Comparison of ENCODE assay signal across 9 mouse cellular contexts in genomic region chr1:91209343-91209742, GRCm38 (mm10). TPM values are rescaled to one million over a fixed set of nuclear protein-coding genes. Genes with fewer than 3 reads are reported as not detected.
DNase-seq lines count a peak whose midpoint lies in the region; ATAC-seq and TF ChIP-seq lines count a peak whose summit lies in the region.
"Had no signal": no experiment of that assay in that cellular context is flagged by ENCODE, and none has a peak within 500 bp of the region (broad histone marks: within the 10 kb centered on the region; RNA-seq: fewer than 3 reads in every experiment).

No protein-coding gene starts in this region.

- no peak for DNase-seq in limb, embryonic 10.5 days (ENCODE audit: low spot score)
- no peak for DNase-seq in spleen, postnatal 10 days (ENCODE audit: low spot score in 2 of 2)

- H3K27me3 ChIP-seq in limb, embryonic 13.5 days = no peaks in the 10 kb centered on the region
- H3K27me3 ChIP-seq in limb, embryonic 10.5 days (ENCODE audit: low read depth, poor library complexity, severe bottlenecking) = no peaks in the 10 kb centered on the region
- H3K27me3 ChIP-seq in embryonic facial prominence, embryonic 15.5 days = no peaks in the 10 kb centered on the region
- no peaks in the 10 kb centered on the region for H3K27me3 ChIP-seq in heart, embryonic 14.5 days (ENCODE audit: control insufficient read depth, insufficient read depth, low read length)
- H3K27me3 ChIP-seq in liver, embryonic 12.5 days (replicated peaks) = no peaks in the 10 kb centered on the region

- H3K9me3 ChIP-seq in limb, embryonic 13.5 days = no peaks in the 10 kb centered on the region
- H3K9me3 ChIP-seq in limb, embryonic 10.5 days (replicated peaks) = no peaks in the 10 kb centered on the region
- no peaks in the 10 kb centered on the region for H3K9me3 ChIP-seq in embryonic facial prominence, embryonic 15.5 days (replicated peaks)
- H3K9me3 ChIP-seq in heart, embryonic 14.5 days (ENCODE audit: control insufficient read depth, low read length) = no peaks in the 10 kb centered on the region
- no peaks in the 10 kb centered on the region for H3K9me3 ChIP-seq in liver, embryonic 12.5 days (replicated peaks)

- no peak overlapping the region for H3K9ac ChIP-seq in limb, embryonic 13.5 days
- no peak overlapping the region for H3K9ac ChIP-seq in embryonic facial prominence, embryonic 15.5 days
- H3K9ac ChIP-seq in heart, embryonic 14.5 days (ENCODE audit: low read length) = peak overlapping the region; percentile 60
- no peak overlapping the region for H3K9ac ChIP-seq in liver, embryonic 12.5 days

- no peak overlapping the region for H3K4me3 ChIP-seq in limb, embryonic 13.5 days
- no peak overlapping the region for H3K4me3 ChIP-seq in limb, embryonic 10.5 days
- H3K4me3 ChIP-seq in embryonic facial prominence, embryonic 15.5 days (replicated peaks) = no peak overlapping the region
- no peak overlapping the region for H3K4me3 ChIP-seq in heart, embryonic 14.5 days (ENCODE audit: control insufficient read depth in 1 of 2, insufficient read depth in 1 of 2, low read depth in 1 of 2, low read length in 2 of 2)
- H3K4me3 ChIP-seq in olfactory bulb, adult 2 months (ENCODE audit: insufficient read depth, low read depth, low read length) = no peak overlapping the region
- H3K4me3 ChIP-seq in liver, embryonic 12.5 days = no peak overlapping the region

- no peak for TF ChIP-seq POLR2A in olfactory bulb, adult 2 months (IDR thresholded peaks at IDR 0.05; ENCODE audit: insufficient read depth, low read depth, low read length)

- no peak overlapping the region for H3K4me2 ChIP-seq in limb, embryonic 13.5 days (replicated peaks)
- H3K4me2 ChIP-seq in embryonic facial prominence, embryonic 15.5 days (replicated peaks) = peak overlapping the region; percentile 15; the same call in 1 of the 2 replicates
- H3K4me2 ChIP-seq in heart, embryonic 14.5 days (ENCODE audit: low read length) = 0 out of 2 replicates have a peak overlapping the region, but pooled peaks have one; percentile 18
- H3K4me2 ChIP-seq in liver, embryonic 12.5 days = no peak overlapping the region

- no peak for ATAC-seq in limb, embryonic 13.5 days (ENCODE audit: low FRiP score, low read depth)
- ATAC-seq in embryonic facial prominence, embryonic 15.5 days (ENCODE audit: insufficient number of reproducible peaks, low FRiP score, low TSS enrichment, low read depth) = peak; percentile 79
- peak; percentile 77 for ATAC-seq in heart, embryonic 14.5 days (ENCODE audit: insufficient number of reproducible peaks, insufficient read depth, low FRiP score, low read depth)
- ATAC-seq in liver, embryonic 12.5 days = no peak
- ATAC-seq in monocyte, adult 5-6 weeks (replicated peaks; ENCODE audit: insufficient number of reproducible peaks, low FRiP score, low TSS enrichment, poor library complexity, severe bottlenecking) = no peak

- H3K27ac ChIP-seq in limb, embryonic 13.5 days = 0 out of 2 replicates have a peak overlapping the region, but pooled peaks have one; percentile 39
- H3K27ac ChIP-seq in limb, embryonic 10.5 days = no peak overlapping the region
- H3K27ac ChIP-seq in embryonic facial prominence, embryonic 15.5 days (replicated peaks) = peak overlapping the region; percentile 93
- peak overlapping the region; percentile 92 to 97 for H3K27ac ChIP-seq in heart, embryonic 14.5 days (replicated peaks in 1 of 2; ENCODE audit: control insufficient read depth in 1 of 2, insufficient read depth in 1 of 2, low read depth in 2 of 2, low read length in 2 of 2)
- peak overlapping the region; percentile 95 for H3K27ac ChIP-seq in olfactory bulb, adult 2 months (ENCODE audit: insufficient read depth, low read depth, low read length)
- no peak overlapping the region for H3K27ac ChIP-seq in liver, embryonic 12.5 days
- H3K27ac ChIP-seq: macrophage had no signal

- no peaks in the 10 kb centered on the region for H3K36me3 ChIP-seq in limb, embryonic 13.5 days
- H3K36me3 ChIP-seq in limb, embryonic 10.5 days = no peaks in the 10 kb centered on the region
- no peaks in the 10 kb centered on the region for H3K36me3 ChIP-seq in embryonic facial prominence, embryonic 15.5 days
- no peaks in the 10 kb centered on the region for H3K36me3 ChIP-seq in heart, embryonic 14.5 days (ENCODE audit: control insufficient read depth, insufficient read depth, low read length)
- no peaks in the 10 kb centered on the region for H3K36me3 ChIP-seq in liver, embryonic 12.5 days

- TF ChIP-seq CTCF in olfactory bulb, adult 2 months (IDR thresholded peaks at IDR 0.05; ENCODE audit: insufficient read depth, low read depth, low read length) = no peak

- H3K4me1 ChIP-seq in limb, embryonic 13.5 days = peaks cover 11% of the 10 kb centered on the region; the same call in 1 of the 2 replicates
- peaks cover 15% of the 10 kb centered on the region for H3K4me1 ChIP-seq in limb, embryonic 10.5 days
- peaks cover 45% of the 10 kb centered on the region for H3K4me1 ChIP-seq in embryonic facial prominence, embryonic 15.5 days
- H3K4me1 ChIP-seq in heart, embryonic 14.5 days (ENCODE audit: control insufficient read depth in 2 of 2, insufficient read depth in 2 of 2, low read length in 2 of 2) = peaks cover 49 to 55% of the 10 kb centered on the region in 2 experiments
- peaks cover 59% of the 10 kb centered on the region for H3K4me1 ChIP-seq in olfactory bulb, adult 2 months (ENCODE audit: control insufficient read depth, insufficient read depth, low read length)
- H3K4me1 ChIP-seq in liver, embryonic 12.5 days = peaks cover 10% of the 10 kb centered on the region

- 87% methylated on average over 6 of the region's 6 CpGs for WGBS in limb, embryonic 13.5 days
- WGBS in limb, embryonic 10.5 days = 90% methylated on average over 6 of the region's 6 CpGs
- WGBS in embryonic facial prominence, embryonic 15.5 days = 56% methylated on average over 6 of the region's 6 CpGs
- WGBS in heart, embryonic 14.5 days = 23% methylated on average over 6 of the region's 6 CpGs
- 33% methylated on average over 6 of the region's 6 CpGs for WGBS in olfactory bulb, adult 2 months
- WGBS in liver, embryonic 12.5 days (ENCODE audit: insufficient replicate concordance) = 77% methylated on average over 6 of the region's 6 CpGs

RNA-seq across cellular contexts. Expression of gene Ramp1, which starts 29.7 kb away (rescaled TPM):
- 2.7 and 3.1 TPM in 2 replicates for polyA plus RNA-seq in limb, embryonic 13.5 days (2015; fragmentation: Nextera tagmentation; extraction: Ambion mirVana)
- polyA plus RNA-seq in limb, embryonic 10.5 days (2016; fragmentation: Nextera tagmentation; extraction: Ambion mirVana) = 0.16 and 0.23 TPM in 2 replicates
- polyA plus RNA-seq in embryonic facial prominence, embryonic 15.5 days (2015; fragmentation: Nextera tagmentation; extraction: Ambion mirVana) = 21.4 and 25.0 TPM in 2 replicates
- polyA plus RNA-seq in heart, embryonic 14.5 days (2014; fragmentation: Nextera tagmentation; extraction: Ambion mirVana) = 55.9 and 56.9 TPM in 2 replicates
- polyA plus RNA-seq in olfactory bulb, adult 2 months (2012; ENCODE audit: insufficient read depth, insufficient read length, low replicate concordance, missing spikeins) = not detected in 2 replicates
- 4.0 and 4.4 TPM in 2 replicates for polyA plus RNA-seq in liver, embryonic 12.5 days (2016; fragmentation: Nextera tagmentation; extraction: Ambion mirVana)
- total RNA-seq in monocyte, adult 5-6 weeks (2017) = 15.7 to 28.1 TPM (median 26.3 TPM) in 3 replicates

RNA-seq across cellular contexts. Expression of gene Ube2f, which starts 40.8 kb away (rescaled TPM):
- 62.7 and 68.1 TPM in 2 replicates for polyA plus RNA-seq in limb, embryonic 13.5 days (2015; fragmentation: Nextera tagmentation; extraction: Ambion mirVana)
- polyA plus RNA-seq in limb, embryonic 10.5 days (2016; fragmentation: Nextera tagmentation; extraction: Ambion mirVana) = 84.5 and 96.4 TPM in 2 replicates
- 67.0 and 67.6 TPM in 2 replicates for polyA plus RNA-seq in embryonic facial prominence, embryonic 15.5 days (2015; fragmentation: Nextera tagmentation; extraction: Ambion mirVana)
- polyA plus RNA-seq in heart, embryonic 14.5 days (2014; fragmentation: Nextera tagmentation; extraction: Ambion mirVana) = 63.5 and 67.6 TPM in 2 replicates
- polyA plus RNA-seq in olfactory bulb, adult 2 months (2012; ENCODE audit: insufficient read depth, insufficient read length, low replicate concordance, missing spikeins) = not detected in 2 replicates
- 71.6 and 73.4 TPM in 2 replicates for polyA plus RNA-seq in liver, embryonic 12.5 days (2016; fragmentation: Nextera tagmentation; extraction: Ambion mirVana)
- total RNA-seq in monocyte, adult 5-6 weeks (2017) = 75.0 to 85.6 TPM (median 83.2 TPM) in 3 replicates

Comparison
In these comparisons a context has a peak if more than half of its experiments do, and no peak if none do; other contexts are left out.
1. H3K27ac ChIP-seq: peak in limb, embryonic 13.5 days (single experiment), embryonic facial prominence, embryonic 15.5 days (single experiment), heart, embryonic 14.5 days (2 of 2) and olfactory bulb, adult 2 months (single experiment); none in limb, embryonic 10.5 days (single experiment) and liver, embryonic 12.5 days (single experiment).
2. ATAC-seq: peak in embryonic facial prominence, embryonic 15.5 days (single experiment) and heart, embryonic 14.5 days (single experiment); none in limb, embryonic 13.5 days (single experiment), liver, embryonic 12.5 days (single experiment) and monocyte, adult 5-6 weeks (single experiment).
3. H3K4me2 ChIP-seq: peak in embryonic facial prominence, embryonic 15.5 days (single experiment) and heart, embryonic 14.5 days (single experiment); none in limb, embryonic 13.5 days (single experiment) and liver, embryonic 12.5 days (single experiment).